Mouse (Mus musculus) liver, adult 2 months (tissue): ENCODE results near the gene Slco4c1.

Experiments
- CTCF ChIP-seq: fragments of 200-500 bp; IDR thresholded peaks from 2 replicates; pipeline ENCODE4 v1.5.1; 2011; ENCODE audit warnings: low read depth, low read length, control low read depth
- POLR2A ChIP-seq: fragments of 200-500 bp; IDR thresholded peaks from 2 replicates; pipeline ENCODE4 v1.6.1; 2011; ENCODE audit warnings: low read length, control low read depth; ENCODE audit not compliant: insufficient read depth; ENCODE audit errors: extremely low read depth

DNA sequence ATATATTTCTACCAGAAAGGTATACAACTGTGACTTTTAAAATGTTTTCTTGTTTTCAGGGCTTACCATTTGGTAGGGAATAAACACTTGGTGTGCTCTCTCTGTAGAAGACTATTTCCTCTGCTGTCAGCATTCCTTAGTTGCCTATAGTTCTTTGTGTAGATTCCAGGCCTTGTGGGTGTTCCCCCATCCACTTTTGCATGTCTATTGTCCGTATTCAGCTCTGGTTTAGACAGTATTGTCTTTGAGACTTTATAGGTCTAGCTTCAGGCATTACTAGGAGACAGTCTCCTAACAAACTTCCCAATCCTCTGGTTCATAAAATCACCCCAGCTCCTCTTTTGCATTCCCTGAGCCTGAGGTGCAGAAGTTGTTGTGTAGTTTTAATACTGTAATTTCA, 2.7 kb upstream of the Slco4c1 start:
- TF ChIP-seq POLR2A (no peak), CTCF (no peak)
